Mouse (Mus musculus) testis, adult 2 months (tissue): ENCODE data around the gene Atxn10.

ENCODE experiments used
- CTCF ChIP-seq: fragments of 200-500 bp; IDR thresholded peaks from 2 replicates; pipeline ENCODE4 v1.5.1; 2012; ENCODE audit warnings: low read depth, mild to moderate bottlenecking, inconsistent platforms, low read length, moderate library complexity; ENCODE audit not compliant: control insufficient read depth, insufficient read depth, insufficient replicate concordance
- POLR2A ChIP-seq: fragments of 200-500 bp; IDR thresholded peaks from 2 replicates; pipeline ENCODE4 v1.6.1; 2012; ENCODE audit warnings: low read depth, mild to moderate bottlenecking, inconsistent platforms, low read length, moderate library complexity; ENCODE audit not compliant: control insufficient read depth

DNA sequence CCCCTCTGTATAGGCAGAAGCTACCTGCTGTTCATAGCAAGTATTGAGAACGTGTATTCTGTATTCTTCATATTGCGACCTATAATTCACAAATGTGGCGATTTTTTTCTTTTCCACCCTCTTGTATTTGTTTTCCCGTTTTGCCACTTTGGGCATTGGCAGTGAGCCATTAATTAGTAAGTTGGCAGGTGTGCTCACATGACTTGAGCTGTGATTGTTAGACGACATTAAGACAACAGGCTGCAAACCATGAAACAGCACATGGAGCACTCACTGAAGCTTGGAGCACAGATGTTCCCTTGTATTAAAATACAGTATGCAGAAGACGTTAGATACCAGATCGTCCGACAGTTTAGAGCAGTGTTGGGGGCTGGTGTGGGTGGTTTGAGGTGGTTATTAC lies 120.8 kb downstream of the Atxn10 start:
- TF ChIP-seq CTCF = no peak
- no peak for TF ChIP-seq POLR2A
